Mouse (Mus musculus): ENCODE data around the gene Col4a4.

The Col4a4 gene

GRCm38 (mm10) chr1:82586713-82587399 is at the start of gene Col4a4, which contains the start of gene Col4a3:
TSS of gene Col4a4 (minus strand) at chr1:82586849.
TSS of gene Col4a3 (plus strand) at chr1:82586921.
- DNase-seq, result peak; percentile 21

DNA sequence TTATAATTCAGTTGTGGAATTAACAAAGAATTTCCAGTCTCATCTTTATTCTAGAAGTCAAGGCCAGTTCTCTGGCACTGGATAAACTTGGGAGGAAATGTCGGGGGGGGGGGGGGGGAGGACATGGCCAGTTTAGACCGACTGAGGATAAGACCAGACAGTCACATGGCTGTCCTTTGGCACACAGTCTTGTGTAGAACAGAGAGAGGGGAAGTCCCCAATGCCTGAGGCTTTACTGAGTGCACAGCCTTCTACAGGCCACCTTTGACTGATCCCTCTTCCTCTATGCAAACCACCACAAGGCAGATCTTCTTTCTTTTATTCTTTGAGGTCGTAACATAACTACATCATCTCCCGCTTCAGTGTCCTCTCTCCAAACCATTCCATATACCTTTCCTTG is 49.7 kb upstream of the Col4a4 start:
- DNase-seq, result no peak

- no peak for DNase-seq
Observed at GRCm38 (mm10) chr1:82635254-82635620, 48.6 kb upstream of the Col4a4 start.

DNA sequence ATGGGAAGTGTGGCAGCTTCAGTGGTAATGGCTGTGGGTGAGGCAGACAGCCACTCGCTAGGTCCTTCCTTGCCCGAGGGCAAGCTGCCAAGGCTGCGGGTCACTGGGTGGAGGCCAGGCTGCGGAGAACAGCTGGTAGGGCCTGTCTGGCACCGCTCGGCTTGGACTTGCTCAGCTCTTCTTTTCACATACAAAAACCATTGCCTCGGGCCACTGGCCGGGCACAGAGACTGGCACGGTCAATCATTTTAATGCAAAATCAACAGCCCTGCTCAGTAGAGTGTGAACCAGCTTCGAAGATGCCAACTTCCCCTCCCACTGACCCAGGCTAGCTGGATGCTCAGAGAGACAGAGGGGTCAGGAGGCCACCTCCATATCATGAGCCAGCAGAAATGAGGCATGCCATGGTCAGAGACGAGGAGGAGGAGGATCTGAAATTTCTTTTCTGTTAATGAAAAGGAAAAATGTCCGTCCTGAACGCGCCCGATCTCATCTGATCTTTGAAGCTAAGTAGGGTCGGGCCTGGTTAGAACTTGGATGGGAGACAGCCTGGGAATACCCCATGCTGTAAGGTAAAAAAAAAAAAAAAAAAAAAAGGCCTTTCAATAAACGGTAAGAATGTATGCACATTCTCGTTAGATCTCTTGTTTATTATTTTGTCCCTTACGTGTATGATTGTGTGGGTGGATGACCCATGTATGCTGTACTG is 48.0 kb upstream of the Col4a4 start:
- DNase-seq, result peak; percentile 33

- DNase-seq, result no peak
Observed at GRCm38 (mm10) chr1:82631169-82631792, 44.6 kb upstream of the Col4a4 start.

- no peak for DNase-seq
Observed at GRCm38 (mm10) chr1:82629495-82629894, 42.8 kb upstream of the Col4a4 start.

GRCm38 (mm10) chr1:82627652-82628051 is 41.0 kb upstream of the Col4a4 start:
- no peak for DNase-seq

- DNase-seq, result no peak
Observed at GRCm38 (mm10) chr1:82625474-82625873, 38.8 kb upstream of the Col4a4 start.

- DNase-seq, result no peak
Observed at GRCm38 (mm10) chr1:82624934-82625333, 38.3 kb upstream of the Col4a4 start.

DNA sequence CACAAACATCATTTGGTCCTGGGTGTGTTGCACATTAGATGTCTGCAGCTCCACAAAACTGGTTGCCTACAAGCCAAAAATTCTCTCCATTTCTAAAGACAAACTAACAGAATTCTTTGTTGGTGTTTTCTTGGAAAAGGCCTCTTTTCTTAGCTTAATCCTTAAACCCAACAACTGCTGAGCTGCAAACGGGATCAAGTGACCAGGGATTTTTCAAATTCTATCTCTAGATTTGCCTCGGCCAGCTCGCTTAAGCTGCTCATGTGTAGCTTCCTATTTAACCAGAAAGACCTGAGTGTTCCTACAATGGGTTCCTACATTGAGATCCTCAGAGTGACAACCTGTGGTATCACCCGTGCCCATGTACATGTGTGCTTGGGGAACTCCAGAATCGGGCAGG is 33.3 kb upstream of the Col4a4 start:
- DNase-seq, result no peak

DNA sequence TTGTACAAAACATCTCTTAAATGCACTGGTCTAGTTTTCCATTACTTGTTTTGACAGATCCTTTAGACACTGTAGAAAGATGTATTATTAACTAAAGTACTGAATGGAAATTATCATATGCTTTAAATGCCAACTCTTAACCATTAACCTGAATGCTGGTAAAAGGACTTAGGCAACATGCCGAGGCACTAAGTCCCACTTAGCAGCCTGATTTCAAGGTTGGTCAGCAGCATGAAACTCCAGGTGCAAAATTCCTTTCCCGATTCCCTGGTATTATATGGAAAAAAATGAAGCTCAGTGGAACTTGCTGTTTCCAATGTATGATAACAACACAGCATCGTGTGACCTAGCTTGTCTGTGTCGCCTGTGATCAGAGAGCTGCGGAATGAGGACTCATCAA is 31.9 kb upstream of the Col4a4 start:
- no peak for DNase-seq

GRCm38 (mm10) chr1:82618001-82618400 is 31.4 kb upstream of the Col4a4 start:
- no peak for DNase-seq

DNA sequence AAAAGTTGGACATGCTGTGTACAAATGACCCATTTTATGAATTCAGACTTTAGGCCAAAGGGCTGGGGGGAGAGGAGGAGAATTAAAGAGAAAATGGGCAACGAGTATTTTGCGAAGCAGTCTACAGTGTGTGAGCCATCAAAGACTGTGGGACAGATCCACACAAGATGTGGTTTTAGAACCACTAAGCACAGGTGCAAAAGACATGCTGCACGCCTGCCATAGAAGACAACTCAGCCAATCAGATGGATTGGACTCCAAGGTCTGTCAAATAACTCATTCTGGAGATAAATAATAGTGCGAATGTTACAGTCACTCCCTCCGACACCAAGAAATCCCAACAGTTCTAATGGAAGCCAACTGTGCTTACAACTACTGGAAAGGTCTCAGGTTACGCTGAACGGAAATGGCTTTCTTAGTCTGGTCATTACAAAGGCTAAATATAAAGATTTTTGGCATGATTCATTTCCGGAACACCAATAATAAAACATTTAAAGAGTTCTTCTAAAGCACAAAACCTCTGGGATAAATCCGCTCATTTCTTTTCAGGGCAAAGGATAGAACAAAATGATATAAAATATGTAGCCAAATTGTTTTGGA is 25.5 kb upstream of the Col4a4 start:
- DNase-seq, result no peak

- DNase-seq, result no peak
Observed at GRCm38 (mm10) chr1:82608646-82609262, 22.1 kb upstream of the Col4a4 start.

GRCm38 (mm10) chr1:82605856-82606255 is 19.2 kb upstream of the Col4a4 start:
- DNase-seq, result no peak

DNA sequence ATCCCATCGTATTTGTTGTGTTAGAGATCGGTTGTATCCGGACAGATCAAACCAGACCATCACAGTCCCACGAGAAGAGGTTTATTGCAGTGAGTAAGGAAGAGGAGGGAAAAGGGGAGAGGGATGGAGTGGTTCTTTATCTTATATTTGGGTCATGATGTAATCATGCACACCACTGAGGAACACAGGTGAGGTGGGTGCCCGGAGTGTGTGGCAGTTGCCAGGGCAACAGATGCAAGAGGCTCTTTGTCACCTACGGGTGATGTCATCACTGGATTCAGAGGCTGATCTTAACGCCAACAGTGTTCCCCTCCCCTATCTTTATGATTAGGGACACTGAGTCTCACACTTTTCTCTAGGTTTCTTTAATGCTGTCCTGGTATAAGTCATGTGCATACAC is 18.7 kb upstream of the Col4a4 start:
- DNase-seq, result no peak

DNA sequence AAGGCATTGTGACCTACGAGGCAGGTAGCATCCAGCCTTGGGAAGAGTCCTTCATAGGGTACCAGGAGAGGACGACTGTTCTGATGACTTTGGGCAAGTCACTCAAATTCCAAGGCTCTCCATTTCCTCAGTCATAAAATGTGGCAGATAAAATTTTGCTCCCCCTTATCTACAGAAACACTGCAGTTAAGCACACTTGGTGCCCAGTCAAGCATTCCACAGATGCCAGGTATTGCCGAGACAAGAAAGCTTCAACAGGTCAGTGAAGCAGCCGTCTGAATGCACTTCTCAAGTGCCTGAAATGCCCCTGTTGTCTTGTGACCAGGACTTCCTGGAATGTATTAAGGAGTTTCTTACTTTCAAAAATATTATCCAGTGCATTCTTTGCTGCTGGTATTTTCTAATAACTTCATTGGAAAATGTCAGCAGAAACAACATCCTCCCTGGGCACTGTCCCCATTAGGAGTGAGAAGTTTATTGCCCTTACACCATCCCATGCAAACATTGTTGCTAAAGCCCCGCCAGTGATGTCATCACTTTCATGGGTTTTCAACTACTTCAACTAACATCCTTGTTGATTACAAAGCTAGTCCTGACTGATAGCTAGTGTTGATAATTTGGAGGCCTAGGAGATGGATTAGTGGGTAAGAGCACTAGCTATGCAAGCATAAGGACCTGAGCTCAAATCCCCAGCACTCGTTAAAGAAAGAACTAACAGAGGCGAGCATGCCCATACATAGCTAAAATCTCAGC is 16.7 kb upstream of the Col4a4 start:
- DNase-seq, result no peak

DNA sequence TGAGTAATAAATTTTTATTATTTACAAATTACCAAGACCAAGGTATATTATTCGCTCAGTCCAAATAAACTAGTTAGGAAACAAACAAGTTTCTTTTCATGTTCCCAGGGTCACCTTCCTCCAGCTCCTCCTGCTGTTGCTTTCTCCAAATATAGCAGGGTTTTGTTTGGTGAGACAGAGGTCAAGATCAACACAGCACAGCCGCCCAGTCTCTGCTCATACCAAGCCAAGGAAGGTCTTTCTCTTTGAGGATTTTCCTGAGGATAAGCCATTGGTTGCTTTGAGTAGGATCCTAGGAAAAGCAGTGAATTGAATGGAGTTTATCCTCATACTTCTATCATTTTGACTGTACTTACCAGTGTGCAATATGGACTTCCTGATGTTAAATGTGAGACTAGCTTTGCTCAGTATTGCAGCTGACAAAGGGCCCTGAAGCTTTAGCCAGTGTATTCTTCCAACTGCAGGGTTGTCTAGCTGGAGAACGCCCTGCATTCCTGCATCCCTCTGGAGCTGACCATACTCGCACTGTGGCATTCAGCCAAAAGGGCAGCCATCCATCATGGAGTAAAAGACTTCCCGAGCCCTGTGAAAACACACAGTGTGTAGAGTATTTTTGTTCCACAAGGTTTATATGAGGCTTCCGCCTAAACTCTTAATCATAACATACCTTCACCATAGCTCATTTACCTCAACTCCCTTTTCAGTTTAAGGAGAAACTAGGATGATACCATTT is 10.4 kb upstream of the Col4a4 start:
- no peak for DNase-seq

- no peak for DNase-seq
Observed at GRCm38 (mm10) chr1:82590266-82590665, 3.6 kb upstream of the Col4a4 start.

GRCm38 (mm10) chr1:82585981-82586380 is 668 bp downstream of the Col4a4 start:
- DNase-seq, result no peak

DNA sequence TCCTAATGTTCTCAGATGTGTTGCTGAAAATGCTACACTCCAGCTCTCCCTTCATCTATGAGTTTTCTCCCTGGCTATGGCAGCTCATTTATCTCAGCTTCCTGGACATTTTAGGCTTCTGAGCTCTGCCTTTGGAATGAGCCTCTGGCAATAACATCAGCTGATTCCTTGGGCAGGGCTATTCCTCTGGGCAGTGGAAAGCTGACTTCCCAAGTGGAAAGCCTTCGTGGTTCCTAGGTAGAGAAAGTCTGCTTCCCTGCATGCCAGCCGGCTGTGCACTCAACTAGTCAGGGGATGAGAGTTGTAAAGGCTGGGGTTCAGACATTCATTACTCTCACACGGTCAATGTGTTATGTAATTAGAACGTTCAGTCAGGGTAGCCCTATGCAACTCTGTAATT is 8.3 kb downstream of the Col4a4 start:
- no peak for DNase-seq

DNA sequence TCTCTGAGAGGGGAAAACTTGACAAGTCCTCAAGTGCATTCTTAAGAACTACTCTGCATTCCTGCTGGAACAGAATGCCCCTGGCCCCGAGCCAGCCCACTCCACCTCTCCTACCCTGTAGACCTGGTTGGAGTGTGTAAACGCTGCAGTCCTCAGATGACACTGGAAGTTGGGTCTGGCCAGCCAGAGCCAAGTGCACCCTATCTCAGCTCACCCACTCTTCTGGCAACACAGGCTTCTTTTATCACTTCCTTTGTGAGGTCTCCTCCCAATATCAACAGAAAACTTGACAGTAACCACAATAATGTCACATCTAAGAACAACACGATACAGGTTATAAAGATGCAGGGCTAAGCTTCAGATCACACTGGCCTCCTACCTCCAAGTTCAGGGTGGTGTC is 8.7 kb downstream of the Col4a4 start:
- no peak for DNase-seq
